Mouse (Mus musculus) embryo, embryonic 11.5 days (tissue): ENCODE measurements around the gene Abcc2.

Experiments
- DNase-seq: peaks from one replicate; pipeline ENCODE4 v3.0.0-alpha.2; 2012; ENCODE audit warnings: low read depth, low spot score

The Abcc2 gene

GRCm38 (mm10) chr19:43851996-43852630, 70.1 kb downstream of the Abcc2 start:
- DNase-seq, result no peak

GRCm38 (mm10) chr19:43852837-43853545, 71.0 kb downstream of the Abcc2 start:
- DNase-seq, result no peak

- DNase-seq, result no peak
These were observed 75.4 kb downstream of the Abcc2 start for GRCm38 (mm10) chr19:43857347-43857746.

DNA sequence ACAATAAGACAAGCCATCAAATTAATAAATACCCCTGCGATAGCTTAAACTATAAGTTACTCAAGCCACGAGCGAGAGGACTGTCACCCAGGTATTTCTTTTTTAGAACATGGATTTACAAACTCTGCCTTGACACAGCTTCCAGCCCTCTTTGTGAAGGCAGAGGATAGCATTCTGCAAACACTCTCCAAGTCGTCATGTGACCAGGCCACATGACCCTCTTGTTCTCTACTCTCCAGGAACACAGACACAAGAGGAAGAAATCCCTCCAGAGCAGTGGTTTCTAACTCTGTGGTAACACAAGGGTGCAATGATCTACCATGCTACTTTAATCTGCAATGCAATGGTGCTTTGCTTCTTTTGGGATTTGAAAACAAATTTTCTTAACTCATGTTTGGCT, 88.4 kb downstream of the Abcc2 start:
- DNase-seq, result no peak

DNA sequence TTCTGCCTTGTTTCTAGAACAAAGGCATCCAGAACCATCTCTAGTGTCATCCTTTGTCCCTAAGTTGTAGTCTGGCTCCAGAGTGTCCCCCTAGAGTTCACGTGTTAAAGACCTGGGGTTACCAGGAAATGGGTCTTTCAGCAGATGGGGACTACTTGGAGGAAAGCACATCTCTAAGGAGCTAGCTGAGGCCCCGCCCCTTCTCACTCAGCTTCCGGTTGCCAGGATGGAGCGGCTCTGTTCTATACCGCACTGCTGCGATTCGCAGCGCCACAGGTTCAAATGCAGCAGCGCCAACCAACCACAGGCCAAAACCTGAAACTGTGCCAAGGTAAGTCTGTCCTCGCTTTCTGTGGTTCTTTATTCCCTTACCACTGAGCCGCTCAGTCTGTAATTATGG, 92.4 kb downstream of the Abcc2 start:
- no peak for DNase-seq

DNA sequence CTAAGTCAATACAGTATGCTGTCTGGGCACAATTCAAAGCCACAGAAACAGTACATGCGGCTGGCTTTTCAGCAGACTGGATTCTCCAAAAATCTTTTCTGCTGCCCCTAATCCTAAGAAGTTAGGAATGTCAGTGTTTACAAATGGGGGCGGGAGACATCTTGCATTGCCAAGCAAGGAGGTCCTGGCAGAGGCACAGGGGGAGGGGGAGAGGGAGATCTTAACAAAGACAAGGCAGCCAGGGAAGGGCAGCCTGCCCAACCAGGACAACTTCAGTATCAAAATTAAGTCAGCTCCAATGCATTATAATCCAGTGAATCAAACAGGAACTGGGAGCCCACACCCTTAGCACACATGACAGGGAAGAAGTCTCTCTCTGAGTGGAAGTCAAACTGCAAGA, 94.0 kb downstream of the Abcc2 start:
- DNase-seq, result no peak

DNA sequence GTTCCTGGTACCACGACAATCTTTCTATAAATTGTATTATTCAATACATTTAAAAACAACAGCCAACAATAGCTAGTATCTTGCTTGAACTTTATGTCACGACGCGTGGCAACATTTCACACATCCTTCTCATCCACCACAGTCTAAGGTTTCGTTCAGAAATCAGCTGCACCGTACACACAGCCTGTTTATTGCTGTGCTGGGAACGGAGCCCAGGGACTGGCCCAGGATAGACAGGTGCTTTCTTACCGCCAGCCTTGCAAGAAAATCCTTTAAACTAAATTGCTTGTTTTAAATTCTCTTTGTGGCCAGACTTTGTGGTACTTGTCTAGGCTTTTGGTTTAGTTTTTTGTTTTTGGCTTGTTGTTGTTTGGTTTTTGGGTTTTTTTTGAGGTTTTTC, 95.4 kb downstream of the Abcc2 start:
- no peak for DNase-seq

GRCm38 (mm10) chr19:43878111-43879092, 96.4 kb downstream of the Abcc2 start:
- no peak for DNase-seq

DNA sequence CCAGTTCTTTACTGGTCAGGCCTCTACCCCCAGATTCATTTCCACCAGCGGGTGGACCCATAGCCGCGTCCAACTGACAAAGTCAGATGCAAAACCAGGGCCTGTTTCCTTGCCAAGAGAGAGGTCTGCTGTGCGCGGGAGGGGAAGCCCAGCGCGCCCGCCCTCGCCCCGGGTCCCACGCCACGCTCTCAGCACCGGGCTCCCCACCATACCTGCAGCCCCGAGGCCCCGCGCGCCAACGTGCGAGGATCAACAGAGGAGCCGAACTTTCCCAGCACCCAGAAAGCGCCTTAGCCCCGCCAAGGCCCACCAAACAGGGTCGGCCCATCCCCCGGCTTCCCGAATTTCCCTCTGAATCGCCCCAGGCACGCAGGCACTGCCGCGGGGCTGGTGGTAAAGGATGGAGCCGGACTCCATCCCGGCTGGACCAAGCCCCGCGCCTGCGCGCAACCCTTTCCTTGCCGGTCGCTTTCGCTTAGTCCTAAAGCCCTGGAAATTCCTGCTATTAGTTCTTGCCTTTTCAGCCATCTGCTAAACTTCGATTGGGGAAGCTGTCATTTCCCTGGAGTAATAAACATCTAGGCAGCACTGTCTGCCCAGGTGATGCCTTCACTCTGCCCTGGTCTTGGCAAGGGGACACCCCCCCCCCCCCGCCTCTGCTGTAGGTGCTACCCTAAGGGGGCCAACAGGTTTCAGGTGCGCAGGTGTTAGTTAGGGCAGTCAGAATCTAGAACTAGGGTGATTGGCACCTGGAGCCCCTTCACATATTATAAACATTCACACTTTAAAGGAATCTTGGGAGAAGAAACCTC, 97.6 kb downstream of the Abcc2 start:
- peak; percentile 81 for DNase-seq

DNA sequence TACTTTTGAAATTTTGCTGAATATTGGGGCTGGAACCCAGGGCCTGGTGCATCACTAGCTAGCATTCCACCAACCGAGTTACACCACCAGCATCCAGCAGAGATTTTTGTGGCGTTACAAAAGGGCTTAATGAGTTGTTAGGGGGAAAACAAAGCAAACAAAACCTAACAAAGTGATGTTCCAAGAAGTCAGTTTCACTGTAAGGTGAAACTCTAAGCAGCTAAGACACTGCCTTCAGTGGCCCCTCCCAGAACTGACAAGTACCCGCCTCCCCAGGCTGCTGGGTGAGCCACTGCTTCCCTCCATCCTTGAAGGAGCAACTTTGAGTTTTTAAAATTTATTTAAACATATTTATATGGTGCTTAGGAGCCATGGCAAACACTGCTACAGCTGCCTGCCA, 98.4 kb downstream of the Abcc2 start:
- DNase-seq, result no peak

DNA sequence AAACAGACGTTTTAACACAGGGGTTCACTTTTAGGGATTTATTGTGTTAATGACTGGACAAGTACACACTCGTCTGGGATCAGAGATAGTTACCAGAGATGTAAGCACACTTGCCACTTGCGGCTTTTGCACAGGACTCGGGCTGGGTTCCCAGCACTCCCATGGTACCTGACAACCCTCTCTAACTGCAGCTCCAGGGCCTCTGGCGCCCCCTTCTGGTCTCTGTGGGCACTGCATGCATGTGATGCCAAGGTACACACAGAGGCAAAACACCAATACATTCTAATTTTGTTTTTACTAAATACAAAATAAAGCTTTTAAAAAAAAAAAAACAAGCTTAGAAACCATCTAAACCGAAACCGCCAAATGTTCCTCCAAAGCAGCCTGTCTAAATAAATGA, 99.6 kb downstream of the Abcc2 start:
- DNase-seq, result no peak

DNA sequence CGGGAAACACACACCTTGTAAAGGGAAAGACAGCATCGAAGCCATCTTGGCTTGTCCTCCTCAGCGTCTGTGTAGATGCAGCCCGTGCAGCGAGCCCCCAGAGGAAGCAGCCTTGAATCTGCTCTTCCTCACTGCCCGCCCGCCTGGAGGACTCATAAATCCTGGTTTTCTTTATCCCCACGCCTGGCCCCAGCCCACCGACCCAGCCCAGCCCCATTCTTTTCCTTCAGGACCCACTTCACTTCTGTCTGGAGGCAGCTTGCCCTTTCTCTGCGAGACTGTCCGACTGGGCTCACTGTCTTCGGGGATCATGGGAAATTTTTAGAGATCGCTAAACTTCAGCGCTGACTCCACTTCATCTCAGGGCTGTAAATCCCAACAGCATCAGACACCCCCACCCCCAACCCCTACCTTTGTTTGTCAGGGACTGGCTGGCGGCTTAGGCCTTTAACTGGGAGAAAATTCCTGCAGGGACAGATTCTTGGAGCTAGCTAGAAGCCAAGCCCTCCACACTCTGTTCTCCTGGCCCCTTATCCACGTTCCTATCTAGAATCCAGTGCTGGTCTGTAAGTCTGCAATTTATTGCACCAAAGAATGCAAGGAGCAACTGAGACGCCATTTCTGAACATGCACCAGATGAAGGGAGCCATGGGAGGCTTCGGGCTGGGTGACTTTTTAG, 101.0 kb downstream of the Abcc2 start:
- peak; percentile 53 for DNase-seq

- no peak for DNase-seq
These were observed 102.9 kb downstream of the Abcc2 start for GRCm38 (mm10) chr19:43884668-43885498.

DNA sequence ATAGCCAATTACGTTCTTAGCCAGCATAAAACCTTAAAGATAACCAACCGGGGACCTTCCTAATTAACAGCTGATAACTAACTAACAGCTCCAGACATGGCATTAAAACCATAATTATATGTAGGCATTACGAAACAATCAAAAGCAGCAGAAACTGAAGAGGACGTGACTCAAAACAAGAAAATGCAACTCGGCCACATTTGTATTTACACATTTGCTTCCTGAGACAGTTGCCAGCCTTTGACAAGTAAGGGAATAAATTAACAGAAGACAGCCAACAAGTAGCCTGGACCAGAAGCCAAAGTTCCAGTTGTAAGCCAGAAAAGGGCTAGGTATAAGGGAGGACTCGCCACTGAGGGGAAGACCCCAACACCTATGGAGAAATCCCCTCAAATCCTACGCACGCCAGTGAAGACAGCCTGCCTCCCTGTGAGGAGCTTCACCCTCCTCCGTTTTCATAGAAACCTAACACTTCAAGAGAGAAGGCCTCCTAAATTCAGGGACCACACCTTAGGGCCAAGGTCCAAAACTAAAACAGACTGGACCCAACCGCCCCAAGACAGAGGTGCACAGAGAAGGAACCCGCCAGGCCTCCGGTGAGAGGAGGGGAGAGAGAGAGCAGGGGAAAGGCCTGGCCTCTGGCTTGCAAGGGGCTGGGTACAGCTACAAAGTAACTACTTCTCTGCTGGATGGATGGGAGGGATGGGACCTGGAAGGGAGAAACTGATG, 104.5 kb downstream of the Abcc2 start:
- DNase-seq, result no peak

DNA sequence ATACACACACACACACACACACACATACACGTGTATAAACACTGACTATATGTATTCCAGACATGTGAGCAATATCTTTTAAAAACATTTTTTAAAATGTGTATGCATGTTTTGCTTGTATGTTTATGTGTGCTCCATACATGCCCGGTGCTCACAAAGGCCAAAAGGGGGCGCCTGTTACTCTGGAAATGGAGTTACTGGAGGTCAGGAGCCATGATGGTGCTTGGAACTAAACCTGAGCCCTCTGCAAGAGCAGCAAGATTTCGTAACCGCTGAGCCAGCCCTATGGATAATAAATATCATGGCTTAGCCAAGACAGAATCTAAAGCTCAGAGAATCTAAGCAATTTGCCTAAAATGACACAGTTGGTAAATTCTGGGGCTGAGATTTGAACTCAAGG, 105.2 kb downstream of the Abcc2 start:
- no peak for DNase-seq

GRCm38 (mm10) chr19:43887725-43888124, 105.7 kb downstream of the Abcc2 start:
- DNase-seq, result no peak
